Mouse (Mus musculus) thymus, adult 2 months (tissue): Measurements from ENCODE around the gene Sac3d1. TPM values are rescaled to one million over a fixed set of nuclear protein-coding genes. Genes with fewer than 3 reads are reported as not detected.
"Not testable (repeated sequence)": the region's sequence is repeated elsewhere in the genome, so short reads cannot be mapped to it uniquely, and the experiment has no call there.

Experiments used
- DNase-seq: peaks from one replicate; pipeline ENCODE4 v3.0.0; 2021
- H3K27ac ChIP-seq: fragments of 200-500 bp; 2 replicates; pipeline ENCODE4 v1.5.1; 2012; ENCODE audit warnings: low read length, control low read depth; ENCODE audit not compliant: control insufficient read depth, insufficient read depth
- H3K27me3 ChIP-seq: fragments of 200-500 bp; 2 replicates; pipeline ENCODE4 v1.6.1; 2012; ENCODE audit warnings: mild to moderate bottlenecking, low read length, moderate library complexity, mixed read lengths; ENCODE audit not compliant: control insufficient read depth, insufficient read depth
- H3K36me3 ChIP-seq: fragments of 200-500 bp; 2 replicates; pipeline ENCODE4 v1.6.1; 2012; ENCODE audit warnings: mild to moderate bottlenecking, low read length, moderate library complexity; ENCODE audit not compliant: control insufficient read depth, insufficient read depth
- H3K4me1 ChIP-seq: fragments of 200-500 bp; replicated peaks from 2 replicates; pipeline ENCODE4 v1.6.1; 2012; ENCODE audit warnings: low read length; ENCODE audit not compliant: control insufficient read depth, insufficient read depth
- H3K4me3 ChIP-seq: fragments of 200-500 bp; 2 replicates; pipeline ENCODE4 v1.5.1; 2012; ENCODE audit warnings: mild to moderate bottlenecking, low read length, control low read depth, moderate library complexity; ENCODE audit not compliant: control insufficient read depth, insufficient read depth
- CTCF ChIP-seq: fragments of 200-500 bp; IDR thresholded peaks from 2 replicates; pipeline ENCODE4 v1.5.1; 2012; ENCODE audit warnings: mild to moderate bottlenecking, control low read depth, low read length, moderate library complexity, borderline replicate concordance; ENCODE audit not compliant: control insufficient read depth, poor library complexity, insufficient read depth; ENCODE audit errors: extremely low read depth
- POLR2A ChIP-seq: fragments of 200-500 bp; IDR thresholded peaks from 2 replicates; pipeline ENCODE4 v1.6.1; 2012; ENCODE audit warnings: mild to moderate bottlenecking, low read length, control low read depth, moderate library complexity; ENCODE audit not compliant: control insufficient read depth, poor library complexity, insufficient read depth; ENCODE audit errors: extremely low read depth
- WGBS: fragments of 180-500 bp; shearing (Covaris S2); methylation state at CpG from one replicate; pipeline ENCODE4 v1.1.7; 2018; 5-methylcytosine and 5-hydroxymethylcytosine counted together
- polyA plus RNA-seq: library from polyadenylated mRNA; depleted of rRNA; stranded (reverse); fragments of >200 nt; gene quantifications from 2 replicates; pipeline ENCODE4 v1.2.3, GENCODE M21; 2012

Gene Sac3d1
- polyA plus RNA-seq, 1 experiment = 71.3 TPM

DNA sequence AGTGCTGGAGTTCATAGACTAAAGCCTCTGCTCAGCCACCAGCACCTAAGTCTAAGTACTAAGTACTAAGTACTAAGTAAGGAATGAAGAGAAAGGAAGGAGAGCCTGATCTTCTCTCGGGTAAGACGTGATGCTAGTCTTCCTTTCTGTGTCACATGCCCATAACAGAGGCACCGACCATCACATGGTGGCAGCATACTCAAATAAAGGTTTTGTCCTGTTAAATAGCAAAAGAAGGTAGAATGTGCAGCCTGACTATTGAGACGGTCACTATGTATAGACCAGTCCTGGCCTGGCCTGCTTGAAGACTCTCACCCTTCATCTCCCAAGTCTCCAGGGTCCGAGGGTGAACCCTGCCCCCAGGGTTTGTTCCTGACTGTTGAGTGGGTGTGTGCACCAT is 26.4 kb upstream of the Sac3d1 start:
- peaks cover 2% of the 10 kb centered on the region for H3K4me1 ChIP-seq
- WGBS = 87% methylated on average over 5 of the region's 5 CpGs
- H3K36me3 ChIP-seq = no peaks in the 10 kb centered on the region
- TF ChIP-seq CTCF = no peak
- TF ChIP-seq POLR2A = no peak
- H3K27ac ChIP-seq = no peak overlapping the region
- H3K27me3 ChIP-seq = no peaks in the 10 kb centered on the region
- DNase-seq = no peak
- H3K4me3 ChIP-seq = no peak overlapping the region

DNA sequence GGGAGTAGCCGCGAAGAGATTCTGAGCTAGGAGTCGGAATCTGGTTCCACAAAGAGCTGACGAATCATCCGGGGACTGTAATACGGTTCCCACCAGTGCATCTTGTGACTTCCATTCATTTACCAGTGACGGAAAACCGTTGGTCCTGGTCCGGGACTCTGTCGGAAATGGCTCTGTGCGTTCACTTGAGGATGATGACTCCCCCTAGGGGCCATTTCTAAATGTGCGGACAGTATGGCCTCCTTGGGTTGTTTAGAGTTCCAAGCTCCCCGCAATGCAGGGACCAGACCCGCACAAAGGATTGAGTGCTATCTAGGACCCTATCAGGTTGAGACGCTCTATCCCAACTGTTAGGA is 22.9 kb upstream of the Sac3d1 start, which contains the start of gene Arl2:
Arl2 (minus strand) TSS at position 155 of the 356 bp plus-strand sequence.
- no peaks in the 10 kb centered on the region for H3K36me3 ChIP-seq
- H3K4me1 ChIP-seq = peaks cover 16% of the 10 kb centered on the region
- H3K27me3 ChIP-seq = no peaks in the 10 kb centered on the region
- peak; percentile 79 for DNase-seq
- TF ChIP-seq POLR2A (no peak), CTCF (no peak; the same call in 1 of the 2 replicates)
- peak within 1 kb of the TSS; percentile 86 for H3K27ac ChIP-seq
- WGBS = 1% methylated on average over 15 of the region's 15 CpGs
- H3K4me3 ChIP-seq = peak within 1 kb of the TSS; percentile 66

DNA sequence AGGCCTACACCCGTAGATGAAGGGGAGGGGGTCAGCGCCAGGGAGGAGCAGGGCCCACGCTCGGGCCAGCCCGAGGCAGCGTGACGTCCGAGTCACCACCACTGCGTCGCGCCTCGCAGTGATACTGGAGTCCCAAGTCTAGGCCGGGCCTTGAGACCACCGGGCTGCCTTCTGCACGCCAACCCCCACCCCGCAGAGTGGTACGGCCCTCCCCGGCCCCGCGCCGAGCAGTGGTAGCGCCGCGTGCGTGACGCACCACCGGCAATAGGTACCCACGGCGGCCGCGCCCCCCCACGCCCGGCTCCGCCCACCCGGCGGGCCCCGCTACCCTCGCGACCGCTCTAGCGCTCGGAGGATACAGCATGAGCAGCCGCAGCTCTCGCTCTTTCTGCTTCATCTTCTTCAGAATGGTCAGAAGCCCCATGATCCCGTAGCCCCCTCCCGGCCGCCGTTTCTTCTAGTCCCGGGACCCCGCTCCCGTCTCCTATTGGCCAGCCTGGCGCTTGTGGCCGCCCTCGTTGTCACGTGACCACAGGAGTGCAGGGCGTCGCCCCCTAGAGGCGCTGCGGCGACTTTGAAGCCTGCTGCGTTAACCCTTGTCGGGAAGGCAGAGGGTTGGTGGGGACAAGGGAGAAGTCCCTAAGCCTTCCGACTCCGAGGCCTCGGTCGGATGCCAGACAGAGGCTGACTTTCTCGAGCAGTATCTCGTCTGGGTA is 22.4 kb upstream of the Sac3d1 start, which contains the start of gene Batf2:
Batf2 (plus strand) TSS at position 306 of the 716 bp plus-strand sequence.
- no peaks in the 10 kb centered on the region for H3K36me3 ChIP-seq
- WGBS = under 1% methylated on average over 68 of the region's 68 CpGs
- H3K27ac ChIP-seq = peak within 1 kb of the TSS; percentile 86
- H3K27me3 ChIP-seq = no peaks in the 10 kb centered on the region
- peak within 1 kb of the TSS; percentile 66 for H3K4me3 ChIP-seq
- DNase-seq = peak; percentile 90
- peaks cover 16% of the 10 kb centered on the region for H3K4me1 ChIP-seq
- TF ChIP-seq POLR2A (peak; percentile 25; the same call in 1 of the 2 replicates), CTCF (peak; percentile 83)

GRCm38 (mm10) chr19:6140374-6140677 is 21.9 kb upstream of the Sac3d1 start:
- under 1% methylated on average over 16 of the region's 16 CpGs for WGBS
- Histone ChIP-seq H3K36me3 (no peaks in the 10 kb centered on the region), H3K4me3 (peak overlapping the region; percentile 66), H3K27me3 (no peaks in the 10 kb centered on the region), H3K4me1 (peaks cover 16% of the 10 kb centered on the region), H3K27ac (peak overlapping the region; percentile 36)
- TF ChIP-seq POLR2A = no peak
- no peak for TF ChIP-seq CTCF
- DNase-seq = no peak

DNA sequence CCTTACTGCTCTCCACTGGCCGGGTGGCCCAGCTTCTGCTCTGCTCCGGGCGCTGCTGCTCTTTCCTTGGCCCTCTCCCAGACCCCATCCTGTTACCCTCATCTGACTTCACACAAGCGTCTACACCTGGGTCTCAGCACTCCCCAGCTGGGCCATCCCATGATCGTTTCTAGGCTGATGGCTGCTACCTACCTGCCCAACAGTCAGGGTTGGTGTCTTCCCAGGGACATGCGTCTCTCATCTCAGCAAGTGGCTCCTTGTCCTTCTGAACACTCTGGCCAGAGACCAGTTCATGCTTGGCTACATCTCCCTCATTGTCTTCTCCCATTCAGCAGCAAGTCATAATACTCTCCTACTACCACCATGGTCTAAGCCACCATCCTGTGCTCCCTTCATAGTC is 21.3 kb upstream of the Sac3d1 start:
- H3K27me3 ChIP-seq = no peaks in the 10 kb centered on the region
- no peak overlapping the region for H3K27ac ChIP-seq
- DNase-seq = no peak
- H3K4me3 ChIP-seq = no peak overlapping the region
- TF ChIP-seq CTCF (no peak), POLR2A (no peak)
- WGBS = 83% methylated on average over 6 of the region's 6 CpGs
- H3K36me3 ChIP-seq = no peaks in the 10 kb centered on the region
- peaks cover 16% of the 10 kb centered on the region for H3K4me1 ChIP-seq

DNA sequence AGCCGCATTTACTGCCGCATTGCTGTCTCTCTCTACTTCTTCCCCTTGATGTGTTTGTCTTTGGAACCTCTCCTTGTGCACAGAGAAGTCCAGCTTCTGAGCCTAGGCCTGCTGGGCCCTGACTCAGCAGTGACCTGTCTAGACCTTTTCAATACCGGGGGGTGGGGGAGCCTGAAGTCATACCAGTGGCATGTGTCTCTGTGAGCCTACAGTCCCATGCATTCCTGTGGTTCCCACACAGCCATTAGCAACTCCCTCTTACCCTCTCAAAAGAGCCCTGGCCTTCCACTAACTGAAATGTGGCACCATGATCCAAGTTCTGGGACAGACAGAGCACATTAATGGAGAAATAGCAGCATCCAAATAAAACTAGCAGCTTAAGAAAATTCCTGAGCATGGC is 17.9 kb upstream of the Sac3d1 start:
- Histone ChIP-seq H3K27me3 (no peaks in the 10 kb centered on the region), H3K4me3 (no peak overlapping the region), H3K4me1 (peaks cover 16% of the 10 kb centered on the region), H3K36me3 (no peaks in the 10 kb centered on the region), H3K27ac (no peak overlapping the region)
- DNase-seq = no peak
- no peak for TF ChIP-seq CTCF
- TF ChIP-seq POLR2A = no peak
- 98% methylated on average over 3 of the region's 3 CpGs for WGBS

- H3K27me3 ChIP-seq, H3K4me3 ChIP-seq, H3K4me1 ChIP-seq, H3K27ac ChIP-seq, DNase-seq, H3K36me3 ChIP-seq: not testable (repeated sequence)
- WGBS = 75% methylated on average over 1 of the region's 1 CpGs
Observed at GRCm38 (mm10) chr19:6133197-6133596, 14.7 kb upstream of the Sac3d1 start.
